Mouse (Mus musculus): ENCODE data around the gene Klri2. TPM values are rescaled to one million over a fixed set of nuclear protein-coding genes. Genes with fewer than 3 reads are reported as not detected.

Gene Klri2
- polyA plus RNA-seq, 1 experiment from 2014 or later: not detected

- H3K4me2 ChIP-seq: no peak overlapping the region
- no peak overlapping the region for H3K27ac ChIP-seq
- H3K27me3 ChIP-seq: no peaks in the 10 kb centered on the region
- no peak for ATAC-seq (replicated peaks; ENCODE audit: insufficient number of reproducible peaks, insufficient read depth, low FRiP score, low read depth)
- no peaks in the 10 kb centered on the region for H3K9me3 ChIP-seq (replicated peaks)
- 39% methylated on average over 1 of the region's 1 CpGs for WGBS
- H3K36me3 ChIP-seq: no peaks in the 10 kb centered on the region
- H3K4me1 ChIP-seq (replicated peaks): no peaks in the 10 kb centered on the region
- H3K9ac ChIP-seq: no peak overlapping the region
- H3K4me3 ChIP-seq: no peak overlapping the region
These were observed 59.9 kb downstream of the Klri2 start for GRCm38 (mm10) chr6:129680379-129680778.

Small RNAs within 50 kb of the gene (microRNA-seq; reads per million reads assigned to microRNA genes)
- not detected for gene Mir680-1

Other genes starting within 250 kb of the Klri2 start
- 0.30 and 0.79 TPM in 2 replicates for gene Olr1, start 233.3 kb downstream of the Klri2 start, polyA plus RNA-seq (2015; fragmentation: Nextera tagmentation; extraction: Ambion mirVana)
- gene Tmem52b, start 227.9 kb downstream of the Klri2 start, polyA plus RNA-seq (2015; fragmentation: Nextera tagmentation; extraction: Ambion mirVana): not detected in 2 replicates
- 41.6 and 44.6 TPM in 2 replicates for gene Gabarapl1, start 207.3 kb downstream of the Klri2 start, polyA plus RNA-seq (2015; fragmentation: Nextera tagmentation; extraction: Ambion mirVana)
- gene Klre1, start 162.6 kb downstream of the Klri2 start, polyA plus RNA-seq (2015; fragmentation: Nextera tagmentation; extraction: Ambion mirVana): not detected in 2 replicates
- gene Klrd1, start 148.7 kb downstream of the Klri2 start, polyA plus RNA-seq (2015; fragmentation: Nextera tagmentation; extraction: Ambion mirVana): 0.60 and 1.1 TPM in 2 replicates
- gene Klrk1, start 116.6 kb downstream of the Klri2 start, polyA plus RNA-seq (2015; fragmentation: Nextera tagmentation; extraction: Ambion mirVana): 0.18 and 0.47 TPM in 2 replicates
- gene Klrc3, start 97.1 kb downstream of the Klri2 start, polyA plus RNA-seq (2015; fragmentation: Nextera tagmentation; extraction: Ambion mirVana): not detected in 2 replicates
- gene Klrc2, start 79.8 kb downstream of the Klri2 start, polyA plus RNA-seq (2015; fragmentation: Nextera tagmentation; extraction: Ambion mirVana): 0.09 TPM in 1 of 2 replicates, not detected in the other
- 0.20 and 0.37 TPM in 2 replicates for gene Klrc1, start 61.5 kb downstream of the Klri2 start, polyA plus RNA-seq (2015; fragmentation: Nextera tagmentation; extraction: Ambion mirVana)
- 0.16 TPM in 1 of 2 replicates, not detected in the other for gene Klri1, start 23.4 kb downstream of the Klri2 start, polyA plus RNA-seq (2015; fragmentation: Nextera tagmentation; extraction: Ambion mirVana)
- not detected in 2 replicates for gene Gm156, start 43.8 kb upstream of the Klri2 start, polyA plus RNA-seq (2015; fragmentation: Nextera tagmentation; extraction: Ambion mirVana)
- gene Gm17631, start 122.2 kb upstream of the Klri2 start, polyA plus RNA-seq (2015; fragmentation: Nextera tagmentation; extraction: Ambion mirVana): not detected in 2 replicates
- gene Klra17, start 136.2 kb upstream of the Klri2 start, polyA plus RNA-seq (2015; fragmentation: Nextera tagmentation; extraction: Ambion mirVana): not detected in 2 replicates
- gene Klra5, start 177.2 kb upstream of the Klri2 start, polyA plus RNA-seq (2015; fragmentation: Nextera tagmentation; extraction: Ambion mirVana): 0.23 TPM in 1 of 2 replicates, not detected in the other